Mouse (Mus musculus) limb, embryonic 14.5 days (tissue): ENCODE results near the gene 2510039O18Rik. TPM values are rescaled to one million over a fixed set of nuclear protein-coding genes. Genes with fewer than 3 reads are reported as not detected.
A peak's percentile ranks its signal among the peaks of the same experiment; 100 is the strongest.

Experiments used
- ATAC-seq: fragments of 200-750 bp; cut with Nextera tagmentation; 2 replicates; pipeline ENCODE4 v1.8.0; 2017; ENCODE audit warnings: low read depth, moderate number of reproducible peaks, moderate TSS enrichment; ENCODE audit not compliant: low FRiP score
- DNase-seq: peaks from one replicate; pipeline ENCODE4 v3.0.0-alpha.2; 2015; ENCODE audit warnings: low spot score
- H3K27ac ChIP-seq: fragments of 300-500 bp; sonication (generic); replicated peaks from 2 replicates; pipeline ENCODE4 v1.5.1; 2014; ENCODE audit warnings: low read depth, mild to moderate bottlenecking, low read length, moderate library complexity, mixed read lengths
- H3K27me3 ChIP-seq: fragments of 300-500 bp; sonication (generic); 2 replicates; pipeline ENCODE4 v1.6.1; 2014; ENCODE audit warnings: low read length, mixed read lengths; ENCODE audit not compliant: control insufficient read depth, insufficient read depth
- H3K36me3 ChIP-seq: fragments of 300-500 bp; sonication (generic); 2 replicates; pipeline ENCODE4 v1.6.1; 2014; ENCODE audit warnings: mild to moderate bottlenecking, low read length, moderate library complexity, mixed read lengths; ENCODE audit not compliant: control insufficient read depth, insufficient read depth
- H3K4me1 ChIP-seq: fragments of 300-500 bp; sonication (generic); 2 replicates; pipeline ENCODE4 v1.6.1; 2014; ENCODE audit warnings: antibody characterized with exemption, low read length, mixed read lengths; ENCODE audit not compliant: control insufficient read depth, insufficient read depth
- H3K4me2 ChIP-seq: fragments of 300-500 bp; sonication (generic); replicated peaks from 2 replicates; pipeline ENCODE4 v1.6.1; 2014; ENCODE audit warnings: low read depth, mild to moderate bottlenecking, low read length, moderate library complexity; ENCODE audit not compliant: severe bottlenecking
- H3K4me3 ChIP-seq: fragments of 300-500 bp; sonication (generic); replicated peaks from 2 replicates; pipeline ENCODE4 v1.5.1; 2014; ENCODE audit warnings: low read length
- H3K9ac ChIP-seq: fragments of 300-500 bp; sonication (generic); 2 replicates; pipeline ENCODE4 v1.6.1; 2014; ENCODE audit warnings: mild to moderate bottlenecking, low read depth, low read length, moderate library complexity; ENCODE audit not compliant: severe bottlenecking
- H3K9me3 ChIP-seq: fragments of 300-500 bp; sonication (generic); 2 replicates; pipeline ENCODE4 v1.6.1; 2016; ENCODE audit warnings: low read length; ENCODE audit not compliant: control insufficient read depth
- POLR2A ChIP-seq: fragments of 200-500 bp; IDR thresholded peaks from 2 replicates; pipeline ENCODE4 v1.8.0; 2012; ENCODE audit warnings: inconsistent platforms, mild to moderate bottlenecking, moderate library complexity, borderline replicate concordance; ENCODE audit not compliant: insufficient read depth, insufficient read length; ENCODE audit errors: extremely low read depth
- WGBS: fragments of 180-500 bp; shearing (Covaris S2); extraction: QIAGEN DNeasy Blood & Tissue Kit; methylation state at CpG from one replicate; pipeline ENCODE4 v1.1.7; 2014; 5-methylcytosine and 5-hydroxymethylcytosine counted together
- polyA plus RNA-seq, 2 experiments: library from polyadenylated mRNA; depleted of rRNA in 1 of 2; stranded (reverse) in 1 of 2; unstranded in 1 of 2; fragments of >200 nt; fragmentation: Nextera tagmentation in 1 of 2; extraction: Ambion mirVana in 1 of 2; gene quantifications; 2 replicates each; pipeline versions ENCODE4 v1.2.1 to v1.2.3; 2012 to 2014

2510039O18Rik gene
- polyA plus RNA-seq, 2 experiments: 25.9 to 63.2 TPM

DNA sequence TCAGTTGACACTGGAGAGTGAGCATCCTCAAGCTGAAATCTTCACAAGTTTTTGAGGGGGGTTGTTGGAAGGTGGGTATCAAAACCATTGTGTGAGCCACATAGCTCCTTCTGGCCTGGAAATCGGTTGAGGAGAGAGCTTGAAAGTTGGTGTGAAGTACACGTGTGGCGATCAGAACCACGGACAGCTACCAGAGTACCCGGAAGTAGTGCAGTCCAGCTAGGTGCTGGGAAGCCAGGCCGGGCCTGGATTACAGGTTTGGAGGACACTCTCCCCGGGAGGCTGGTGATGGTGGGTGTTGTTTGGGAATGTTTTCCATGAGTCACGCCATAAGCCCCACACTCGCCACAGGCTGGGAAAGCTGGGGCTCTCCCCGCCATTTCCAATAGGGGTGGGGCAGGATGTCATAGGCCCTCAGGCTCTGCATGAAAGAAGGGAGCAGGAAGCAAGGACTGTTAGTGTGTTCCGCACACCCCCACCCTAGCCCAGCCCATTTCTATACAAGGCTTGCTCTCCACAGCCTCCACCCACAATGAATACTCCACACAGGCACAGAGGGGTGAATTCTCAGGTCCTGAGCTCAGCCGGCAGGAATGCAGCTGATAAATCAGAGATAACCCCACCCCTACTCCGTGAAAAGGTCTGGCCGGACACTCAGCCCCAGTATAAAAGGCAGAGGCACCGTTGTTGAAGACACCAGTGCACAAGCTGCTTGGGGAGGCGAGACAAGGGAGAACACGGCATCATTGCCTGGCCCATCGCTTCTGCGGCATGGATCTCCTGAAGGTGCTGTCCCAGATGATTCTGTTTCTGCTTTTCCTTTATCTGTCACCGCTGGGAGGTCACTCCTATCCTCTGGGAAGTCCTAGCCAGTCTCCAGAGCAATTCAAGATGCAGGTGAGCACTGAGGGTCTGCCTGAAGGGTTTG, 44.8 kb downstream of the 2510039O18Rik start, which contains the start of gene Nppb:
Gene Nppb (plus strand): TSS at position 584 of the 928 bp plus-strand sequence.
- no peak for TF ChIP-seq POLR2A
- 32% methylated on average over 20 of the region's 20 CpGs for WGBS
- Histone ChIP-seq H3K9ac (no peak within 1 kb of the TSS), H3K9me3 (no peaks in the 10 kb centered on the region), H3K4me1 (no peaks in the 10 kb centered on the region), H3K4me2 (no peak within 1 kb of the TSS), H3K36me3 (no peaks in the 10 kb centered on the region), H3K4me3 (no peak within 1 kb of the TSS), H3K27me3 (no peaks in the 10 kb centered on the region), H3K27ac (no peak within 1 kb of the TSS)
- peak; percentile 43 for DNase-seq
- no peak for ATAC-seq

DNA sequence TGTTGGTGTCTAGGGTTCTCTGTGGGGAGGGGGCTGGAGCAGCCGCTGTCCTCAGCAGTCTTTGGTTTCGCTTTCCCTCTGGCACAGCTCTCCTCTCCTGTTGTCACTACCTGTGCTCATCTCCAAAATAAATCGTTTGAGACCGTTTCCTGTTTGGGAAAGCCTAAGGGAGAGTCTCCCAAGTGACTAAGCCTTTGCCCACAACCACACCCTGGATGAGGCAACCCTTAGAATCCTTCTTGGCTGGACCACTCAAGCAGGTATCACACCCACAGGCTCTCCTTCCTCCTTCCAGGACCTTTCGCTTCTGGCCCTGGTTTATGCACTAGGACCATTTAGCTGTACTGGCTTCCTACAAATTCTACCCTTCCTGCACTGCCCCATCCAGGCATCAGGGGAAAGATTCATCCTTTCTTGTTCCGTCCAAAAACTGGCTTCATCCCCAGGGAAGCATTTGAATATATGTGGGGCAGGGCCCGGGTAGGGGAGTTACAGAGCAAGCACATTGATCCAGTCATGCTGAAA, 52.9 kb downstream of the 2510039O18Rik start:
- Histone ChIP-seq H3K4me2 (no peak overlapping the region), H3K36me3 (no peaks in the 10 kb centered on the region), H3K9me3 (no peaks in the 10 kb centered on the region), H3K27me3 (no peaks in the 10 kb centered on the region), H3K4me1 (no peaks in the 10 kb centered on the region), H3K4me3 (no peak overlapping the region), H3K9ac (no peak overlapping the region), H3K27ac (no peak overlapping the region)
- ATAC-seq: no peak
- DNase-seq: no peak
- 62% methylated on average over 7 of the region's 7 CpGs for WGBS
- TF ChIP-seq POLR2A: no peak

DNA sequence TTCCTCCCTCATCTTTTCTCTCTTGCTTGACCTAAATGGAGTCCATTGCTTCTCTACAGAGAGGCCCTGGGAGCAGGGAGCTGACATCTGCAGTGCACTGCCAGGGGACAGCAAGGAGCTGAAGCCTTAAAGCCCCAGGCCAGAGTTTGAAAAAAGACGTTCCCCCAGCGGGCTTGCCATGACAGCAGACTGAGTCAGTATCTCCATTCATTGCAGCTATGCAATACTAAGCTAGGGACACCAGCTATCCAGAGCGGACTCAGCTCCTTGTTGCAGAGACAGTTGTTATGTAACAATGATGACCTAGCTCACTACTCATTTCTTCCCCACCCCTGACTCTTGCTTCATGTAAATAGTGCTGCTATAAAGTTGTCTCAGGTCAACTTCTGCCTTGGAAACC, 54.6 kb downstream of the 2510039O18Rik start:
- H3K36me3 ChIP-seq: no peaks in the 10 kb centered on the region
- no peak overlapping the region for H3K9ac ChIP-seq
- 78% methylated on average over 3 of the region's 3 CpGs for WGBS
- H3K27ac ChIP-seq: no peak overlapping the region
- DNase-seq (no peak), ATAC-seq (no peak)
- no peaks in the 10 kb centered on the region for H3K4me1 ChIP-seq
- H3K4me2 ChIP-seq: no peak overlapping the region
- H3K4me3 ChIP-seq: no peak overlapping the region
- H3K27me3 ChIP-seq: no peaks in the 10 kb centered on the region
- H3K9me3 ChIP-seq: no peaks in the 10 kb centered on the region
- no peak for TF ChIP-seq POLR2A

Other genes starting within 250 kb of the 2510039O18Rik start
- not detected in 2 replicates for gene Zfp534, start 238.3 kb upstream of the 2510039O18Rik start, polyA plus RNA-seq (2012; rRNA removed)
- not detected in 2 replicates for gene Zfp534, start 238.3 kb upstream of the 2510039O18Rik start, polyA plus RNA-seq (2014; fragmentation: Nextera tagmentation; extraction: Ambion mirVana)
- 2.8 and 5.1 TPM in 2 replicates for gene Zfp984, start 131.1 kb upstream of the 2510039O18Rik start, polyA plus RNA-seq (2012; rRNA removed)
- gene Zfp984, start 131.1 kb upstream of the 2510039O18Rik start, polyA plus RNA-seq (2014; fragmentation: Nextera tagmentation; extraction: Ambion mirVana): 8.9 and 9.2 TPM in 2 replicates
- 5.7 and 7.2 TPM in 2 replicates for gene Zfp933, start 92.5 kb upstream of the 2510039O18Rik start, polyA plus RNA-seq (2012; rRNA removed)
- 5.0 and 5.2 TPM in 2 replicates for gene Zfp933, start 92.5 kb upstream of the 2510039O18Rik start, polyA plus RNA-seq (2014; fragmentation: Nextera tagmentation; extraction: Ambion mirVana)
- gene Miip, start 72.1 kb upstream of the 2510039O18Rik start, polyA plus RNA-seq (2012; rRNA removed): 94.4 and 98.1 TPM in 2 replicates
- 22.4 and 29.1 TPM in 2 replicates for gene Miip, start 72.1 kb upstream of the 2510039O18Rik start, polyA plus RNA-seq (2014; fragmentation: Nextera tagmentation; extraction: Ambion mirVana)
- gene Fv1, start 71.9 kb upstream of the 2510039O18Rik start, polyA plus RNA-seq (2012; rRNA removed): 5.8 and 8.4 TPM in 2 replicates
- 6.5 and 10.8 TPM in 2 replicates for gene Fv1, start 71.9 kb upstream of the 2510039O18Rik start, polyA plus RNA-seq (2014; fragmentation: Nextera tagmentation; extraction: Ambion mirVana)
- gene Mfn2, start 36.2 kb upstream of the 2510039O18Rik start, polyA plus RNA-seq (2012; rRNA removed): 29.6 and 33.4 TPM in 2 replicates
- gene Mfn2, start 36.2 kb upstream of the 2510039O18Rik start, polyA plus RNA-seq (2014; fragmentation: Nextera tagmentation; extraction: Ambion mirVana): 29.8 and 30.2 TPM in 2 replicates
- gene Plod1, start 4.1 kb upstream of the 2510039O18Rik start, polyA plus RNA-seq (2012; rRNA removed): 104 and 129 TPM in 2 replicates
- 93.0 and 103 TPM in 2 replicates for gene Plod1, start 4.1 kb upstream of the 2510039O18Rik start, polyA plus RNA-seq (2014; fragmentation: Nextera tagmentation; extraction: Ambion mirVana)
- gene Nppb, start 44.9 kb downstream of the 2510039O18Rik start, polyA plus RNA-seq (2012; rRNA removed): 0.11 TPM in 1 of 2 replicates, not detected in the other
- 0.44 TPM in 1 of 2 replicates, not detected in the other for gene Nppb, start 44.9 kb downstream of the 2510039O18Rik start, polyA plus RNA-seq (2014; fragmentation: Nextera tagmentation; extraction: Ambion mirVana)
- gene Nppa, start 59.8 kb downstream of the 2510039O18Rik start, polyA plus RNA-seq (2012; rRNA removed): 0.33 TPM in 1 of 2 replicates, not detected in the other
- 0.87 and 1.0 TPM in 2 replicates for gene Nppa, start 59.8 kb downstream of the 2510039O18Rik start, polyA plus RNA-seq (2014; fragmentation: Nextera tagmentation; extraction: Ambion mirVana)
- 22.5 and 28.1 TPM in 2 replicates for gene Clcn6, start 97.9 kb downstream of the 2510039O18Rik start, polyA plus RNA-seq (2012; rRNA removed)
- 5.2 and 6.9 TPM in 2 replicates for gene Clcn6, start 97.9 kb downstream of the 2510039O18Rik start, polyA plus RNA-seq (2014; fragmentation: Nextera tagmentation; extraction: Ambion mirVana)
- gene Mthfr, start 98.2 kb downstream of the 2510039O18Rik start, polyA plus RNA-seq (2012; rRNA removed): 37.4 and 44.8 TPM in 2 replicates
- gene Mthfr, start 98.2 kb downstream of the 2510039O18Rik start, polyA plus RNA-seq (2014; fragmentation: Nextera tagmentation; extraction: Ambion mirVana): 18.9 and 21.0 TPM in 2 replicates
- 11.0 and 14.6 TPM in 2 replicates for gene Agtrap, start 147.1 kb downstream of the 2510039O18Rik start, polyA plus RNA-seq (2012; rRNA removed)
- 17.6 and 20.1 TPM in 2 replicates for gene Agtrap, start 147.1 kb downstream of the 2510039O18Rik start, polyA plus RNA-seq (2014; fragmentation: Nextera tagmentation; extraction: Ambion mirVana)
- gene Mad2l2, start 189.5 kb downstream of the 2510039O18Rik start, polyA plus RNA-seq (2012; rRNA removed): 55.9 and 56.9 TPM in 2 replicates
- gene Mad2l2, start 189.5 kb downstream of the 2510039O18Rik start, polyA plus RNA-seq (2014; fragmentation: Nextera tagmentation; extraction: Ambion mirVana): 66.0 and 77.8 TPM in 2 replicates
- gene Draxin, start 189.8 kb downstream of the 2510039O18Rik start, polyA plus RNA-seq (2012; rRNA removed): 1.5 and 1.7 TPM in 2 replicates
- gene Draxin, start 189.8 kb downstream of the 2510039O18Rik start, polyA plus RNA-seq (2014; fragmentation: Nextera tagmentation; extraction: Ambion mirVana): 0.45 and 0.50 TPM in 2 replicates
- 12.4 and 13.9 TPM in 2 replicates for gene Fbxo6, start 211.2 kb downstream of the 2510039O18Rik start, polyA plus RNA-seq (2012; rRNA removed)
- gene Fbxo6, start 211.2 kb downstream of the 2510039O18Rik start, polyA plus RNA-seq (2014; fragmentation: Nextera tagmentation; extraction: Ambion mirVana): 15.5 and 16.4 TPM in 2 replicates
- gene Fbxo44, start 219.6 kb downstream of the 2510039O18Rik start, polyA plus RNA-seq (2012; rRNA removed): 21.1 and 24.7 TPM in 2 replicates
- gene Fbxo44, start 219.6 kb downstream of the 2510039O18Rik start, polyA plus RNA-seq (2014; fragmentation: Nextera tagmentation; extraction: Ambion mirVana): 8.1 and 10.8 TPM in 2 replicates
- gene Fbxo2, start 219.7 kb downstream of the 2510039O18Rik start, polyA plus RNA-seq (2012; rRNA removed): 4.2 and 4.4 TPM in 2 replicates
- gene Fbxo2, start 219.7 kb downstream of the 2510039O18Rik start, polyA plus RNA-seq (2014; fragmentation: Nextera tagmentation; extraction: Ambion mirVana): 4.3 and 6.7 TPM in 2 replicates